Mouse (Mus musculus) stomach, embryonic 14.5 days (tissue): ENCODE measurements at regions not wholly inside any gene's neighbourhood (a gene's known extent, or its start where the extent isn't known, plus 50 kb on each side); places are given as distances from the start of the nearest gene placed in this dataset. TPM values are rescaled to one million over a fixed set of nuclear protein-coding genes. Genes with fewer than 3 reads are reported as not detected.

Experiments used
- ATAC-seq: fragments of 200-750 bp; cut with Nextera tagmentation; 2 replicates; pipeline ENCODE4 v1.8.0; 2017; ENCODE audit warnings: low read depth, moderate TSS enrichment; ENCODE audit not compliant: insufficient number of reproducible peaks, insufficient read depth, low FRiP score
- H3K27ac ChIP-seq: fragments of 300-500 bp; sonication (generic); 2 replicates; pipeline ENCODE4 v1.5.1; 2014; ENCODE audit warnings: mild to moderate bottlenecking, low read length, moderate library complexity, mixed read lengths
- H3K27me3 ChIP-seq: fragments of 300-500 bp; sonication (generic); 2 replicates; pipeline ENCODE4 v1.6.1; 2014; ENCODE audit warnings: low read length, control low read depth, mixed read lengths; ENCODE audit not compliant: control insufficient read depth, insufficient read depth
- H3K36me3 ChIP-seq: fragments of 300-500 bp; sonication (generic); 2 replicates; pipeline ENCODE4 v1.6.1; 2014; ENCODE audit warnings: mild to moderate bottlenecking, control low read depth, low read length, moderate library complexity, mixed read lengths; ENCODE audit not compliant: control insufficient read depth, insufficient read depth
- H3K4me1 ChIP-seq: fragments of 300-500 bp; sonication (generic); 2 replicates; pipeline ENCODE4 v1.6.1; 2014; ENCODE audit warnings: low read length, control low read depth, mixed read lengths; ENCODE audit not compliant: control insufficient read depth, insufficient read depth
- H3K4me2 ChIP-seq: fragments of 300-500 bp; sonication (generic); replicated peaks from 2 replicates; pipeline ENCODE4 v1.6.1; 2014; ENCODE audit warnings: low read depth, low read length, control low read depth
- H3K4me3 ChIP-seq: fragments of 300-500 bp; sonication (generic); 2 replicates; pipeline ENCODE4 v1.5.1; 2014; ENCODE audit warnings: low read depth, low read length, control low read depth
- H3K9ac ChIP-seq: fragments of 300-500 bp; sonication (generic); replicated peaks from 2 replicates; pipeline ENCODE4 v1.6.1; 2014; ENCODE audit warnings: low read depth, mild to moderate bottlenecking, control low read depth, low read length, moderate library complexity, mixed read lengths
- H3K9me3 ChIP-seq: fragments of 300-500 bp; sonication (generic); 2 replicates; pipeline ENCODE4 v1.6.1; 2016; ENCODE audit warnings: low read depth, low read length, control low read depth; ENCODE audit not compliant: control insufficient read depth
- WGBS: fragments of 180-500 bp; shearing (Covaris S2); extraction: QIAGEN DNeasy Blood & Tissue Kit; methylation state at CpG from one replicate; pipeline ENCODE4 v1.1.7; 2014; 5-methylcytosine and 5-hydroxymethylcytosine counted together
- microRNA-seq: library from miRNA; unstranded; fragments of <30 nt; microRNA quantifications from one replicate; pipeline ENCODE4, GENCODE M21; 2016

DNA sequence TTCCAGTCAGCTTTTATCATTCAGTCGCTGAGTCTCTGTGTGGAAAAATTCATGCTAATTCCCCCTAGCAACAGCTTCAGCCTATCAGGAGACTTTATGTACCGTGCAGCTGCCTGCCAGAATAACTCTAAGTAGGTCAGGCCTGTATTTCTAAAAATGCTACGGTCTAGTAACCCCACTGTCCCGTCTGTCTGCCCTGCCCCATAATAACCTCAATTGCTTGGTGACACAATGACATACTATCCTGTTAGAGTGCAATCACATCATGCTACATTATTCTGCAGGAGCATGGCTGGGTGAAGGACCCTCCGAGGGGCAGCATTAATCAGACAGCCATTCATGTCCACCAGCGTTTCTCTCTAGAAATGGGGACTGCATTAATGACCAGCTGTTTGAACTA is 158.9 kb downstream of the Gm11361 start:
- no peaks in the 10 kb centered on the region for H3K27me3 ChIP-seq
- H3K9ac ChIP-seq: no peak overlapping the region
- 10% methylated on average over 6 of the region's 6 CpGs for WGBS
- H3K4me3 ChIP-seq: no peak overlapping the region
- no peaks in the 10 kb centered on the region for H3K36me3 ChIP-seq
- ATAC-seq: peak; percentile 29; the same call in 1 of the 2 replicates
- peak overlapping the region; percentile 40; the same call in 1 of the 2 replicates for H3K4me2 ChIP-seq
- no peaks in the 10 kb centered on the region for H3K9me3 ChIP-seq
- H3K4me1 ChIP-seq: peaks cover 33% of the 10 kb centered on the region
- H3K27ac ChIP-seq: peak overlapping the region; percentile 92

DNA sequence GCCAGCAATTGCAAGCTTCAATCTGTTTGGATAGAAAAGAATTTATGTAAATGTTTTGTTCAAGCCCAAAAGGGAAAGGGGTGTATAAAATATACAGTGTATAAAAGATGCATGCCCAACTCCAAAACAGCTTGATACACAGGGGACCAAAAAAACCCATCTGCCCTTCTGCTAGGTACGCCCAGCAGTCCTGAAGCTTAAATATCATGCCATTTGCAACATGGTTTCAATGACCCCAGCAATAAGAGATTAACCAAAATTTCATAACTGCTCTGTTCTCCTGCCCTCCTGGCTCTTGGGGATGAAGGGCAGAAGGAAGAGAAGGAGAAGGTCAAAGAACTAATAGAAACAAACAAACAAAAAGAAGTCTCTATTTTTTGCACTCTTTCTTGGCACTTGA is 158.4 kb downstream of the Gm11361 start:
- Histone ChIP-seq H3K9ac (no peak overlapping the region), H3K36me3 (no peaks in the 10 kb centered on the region), H3K9me3 (no peaks in the 10 kb centered on the region), H3K4me3 (no peak overlapping the region), H3K27ac (peak overlapping the region; percentile 35; the same call in 1 of the 2 replicates), H3K27me3 (no peaks in the 10 kb centered on the region), H3K4me2 (no peak overlapping the region), H3K4me1 (peaks cover 33% of the 10 kb centered on the region)
- no peak for ATAC-seq
- whole genome bisulfite sequencing: 50% methylated on average over 1 of the region's 1 CpGs

DNA sequence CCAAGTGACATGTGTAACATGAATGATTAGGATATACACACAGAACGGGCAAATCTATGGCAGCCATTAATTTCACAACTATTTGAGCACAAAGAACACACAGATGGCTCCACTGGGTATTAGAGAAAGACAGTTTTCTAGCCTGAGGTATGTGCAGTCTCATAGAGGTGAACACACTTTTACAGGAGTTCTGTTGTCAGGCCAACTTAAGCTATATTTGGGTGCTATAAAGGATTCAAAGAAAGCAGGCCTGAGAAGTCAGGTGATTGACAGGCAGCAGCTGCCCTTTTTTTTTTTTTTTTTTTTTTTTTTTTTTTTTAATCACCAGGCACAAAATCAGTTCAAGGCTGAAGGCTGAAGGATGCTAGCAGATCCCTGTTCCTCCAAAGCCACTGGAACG is 153.0 kb downstream of the Gm11361 start:
- 0 out of 2 replicates have a peak, but pooled peaks cover 2% of the 10 kb centered on the region for H3K4me1 ChIP-seq
- no peaks in the 10 kb centered on the region for H3K27me3 ChIP-seq
- ATAC-seq: no peak
- no peak overlapping the region for H3K27ac ChIP-seq
- H3K4me2 ChIP-seq: no peak overlapping the region
- H3K9ac ChIP-seq: no peak overlapping the region
- no peak overlapping the region for H3K4me3 ChIP-seq
- H3K9me3 ChIP-seq: no peaks in the 10 kb centered on the region
- H3K36me3 ChIP-seq: no peaks in the 10 kb centered on the region
- WGBS: 56% methylated on average over 2 of the region's 2 CpGs

DNA sequence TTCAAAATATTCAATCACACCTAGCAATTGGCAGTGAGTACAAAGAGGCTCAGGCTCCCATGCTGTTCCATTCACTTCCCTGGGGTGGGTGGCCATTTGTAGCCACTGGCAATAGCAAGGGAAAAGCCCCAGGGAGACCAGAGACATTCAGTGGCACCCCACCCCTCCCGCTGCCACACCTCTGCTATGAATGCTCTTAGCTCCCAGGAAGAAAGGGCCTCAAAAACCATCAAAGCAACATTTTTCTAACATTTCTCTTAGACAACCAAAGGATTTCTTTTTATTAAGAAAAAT is 152.2 kb downstream of the Gm11361 start:
- Histone ChIP-seq H3K4me2 (no peak overlapping the region), H3K27ac (no peak overlapping the region), H3K9me3 (no peaks in the 10 kb centered on the region), H3K4me3 (no peak overlapping the region), H3K4me1 (no peaks in the 10 kb centered on the region), H3K9ac (no peak overlapping the region), H3K36me3 (no peaks in the 10 kb centered on the region), H3K27me3 (no peaks in the 10 kb centered on the region)
- no peak for ATAC-seq
- 78% methylated on average over 1 of the region's 1 CpGs for WGBS

DNA sequence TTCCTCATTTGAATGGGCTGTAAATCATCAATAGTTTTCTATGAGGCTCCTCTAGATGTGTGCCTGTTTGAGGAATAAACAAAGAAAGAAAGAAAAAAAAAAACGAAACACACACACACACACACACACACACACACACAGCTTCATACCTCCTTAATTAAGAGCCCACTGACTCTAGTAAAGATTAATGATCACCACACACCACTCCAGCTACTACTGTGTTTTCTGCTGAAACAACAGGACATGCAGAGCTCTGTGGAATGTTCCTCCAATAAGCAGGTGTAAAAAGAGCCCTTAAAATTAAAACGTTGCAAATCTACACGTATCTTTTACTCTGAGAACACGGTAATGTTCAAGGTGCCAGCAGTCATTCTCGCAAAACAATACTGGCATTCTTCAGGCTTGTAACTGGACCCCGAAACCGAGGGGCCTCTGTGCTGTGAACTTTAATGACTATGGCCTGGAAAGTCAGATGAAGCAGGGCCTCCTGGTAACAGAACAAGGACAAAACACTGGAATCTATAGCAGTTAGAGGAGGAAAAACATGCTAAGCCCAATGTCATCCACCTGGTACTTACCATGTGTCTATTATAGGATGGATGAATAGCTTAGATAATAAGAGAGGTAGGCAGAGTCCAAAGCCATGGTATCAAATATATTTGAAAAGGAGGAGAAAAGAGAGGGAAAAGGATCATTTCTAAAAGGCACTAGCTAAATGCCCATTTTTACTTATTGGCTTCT is 151.7 kb downstream of the Gm11361 start:
- no peaks in the 10 kb centered on the region for H3K9me3 ChIP-seq
- H3K36me3 ChIP-seq: no peaks in the 10 kb centered on the region
- no peak overlapping the region for H3K9ac ChIP-seq
- no peak overlapping the region for H3K4me2 ChIP-seq
- ATAC-seq: no peak
- no peak overlapping the region for H3K27ac ChIP-seq
- H3K27me3 ChIP-seq: no peaks in the 10 kb centered on the region
- WGBS: 51% methylated on average over 7 of the region's 7 CpGs
- H3K4me1 ChIP-seq: no peaks in the 10 kb centered on the region
- H3K4me3 ChIP-seq: no peak overlapping the region

DNA sequence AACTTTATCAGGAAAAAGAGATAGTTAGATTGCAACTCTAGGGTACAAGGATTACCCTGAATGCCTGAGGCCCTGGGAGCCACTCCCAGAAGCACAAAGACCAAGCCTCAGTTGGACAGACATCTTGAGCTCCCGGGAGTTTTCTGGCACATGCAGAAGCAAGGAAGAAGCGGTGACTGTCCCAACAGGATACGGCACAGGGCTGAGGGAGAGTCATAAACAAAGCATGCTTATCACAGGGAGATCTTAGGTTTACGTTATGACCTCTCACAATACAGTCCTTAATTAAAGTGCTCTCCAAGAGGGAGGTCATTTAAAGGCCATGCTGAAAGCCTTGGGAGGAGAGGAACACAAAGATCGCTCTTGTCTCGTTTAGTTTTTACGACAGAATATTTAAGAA is 143.1 kb downstream of the Gm11361 start:
- no peak overlapping the region for H3K9ac ChIP-seq
- H3K9me3 ChIP-seq: no peaks in the 10 kb centered on the region
- H3K27ac ChIP-seq: no peak overlapping the region
- no peak for ATAC-seq
- no peaks in the 10 kb centered on the region for H3K36me3 ChIP-seq
- no peaks in the 10 kb centered on the region; the same call in 1 of the 2 replicates for H3K4me1 ChIP-seq
- H3K4me3 ChIP-seq: no peak overlapping the region
- no peak overlapping the region for H3K4me2 ChIP-seq
- no peaks in the 10 kb centered on the region for H3K27me3 ChIP-seq
- 17% methylated on average over 7 of the region's 7 CpGs for WGBS

Small RNA genes lying in the stretch of these regions (microRNA-seq; reads per million reads assigned to microRNA genes)
- gene Mir6368: not detected
